16 mouse cellular contexts compared by ENCODE assay signal in genomic region chr2:33395053-33395452, GRCm38 (mm10).
"Had no signal": no experiment of that assay in that cellular context is flagged by ENCODE, and none has a peak within 500 bp of the region (broad histone marks: within the 10 kb centered on the region; RNA-seq: fewer than 3 reads in every experiment).

No protein-coding gene starts in this region.

- H3K4me3 ChIP-seq: neural tube, embryonic 13.5 days; neural tube, embryonic 15.5 days; stomach, embryonic 15.5 days had no signal

- H3K36me3 ChIP-seq: neural tube, embryonic 15.5 days; stomach, embryonic 15.5 days had no signal

- H3K27ac ChIP-seq: neural tube, embryonic 15.5 days; stomach, embryonic 15.5 days; stomach, postnatal 0 days had no signal

- DNase-seq: retina, postnatal 1 day; right cerebral cortex, adult 18-20 months; right cerebral cortex, postnatal 14 days; right cerebral cortex, postnatal 25 days; right cerebral cortex, postnatal 4 days; spleen, adult 18-20 months; thymus, adult 18-20 months; thymus, adult 2 months; thymus, postnatal 14 days; thymus, postnatal 25 days; thymus, postnatal 36 days; thymus, postnatal 4 days had no signal

- H3K9me3 ChIP-seq: neural tube, embryonic 13.5 days; stomach, embryonic 15.5 days had no signal

- H3K27me3 ChIP-seq: neural tube, embryonic 13.5 days; neural tube, embryonic 15.5 days; stomach, embryonic 15.5 days had no signal

- H3K4me1 ChIP-seq: neural tube, embryonic 13.5 days; neural tube, embryonic 15.5 days; stomach, embryonic 15.5 days had no signal

- H3K9ac ChIP-seq: neural tube, embryonic 13.5 days; neural tube, embryonic 15.5 days; stomach, embryonic 15.5 days had no signal

- H3K4me2 ChIP-seq: neural tube, embryonic 13.5 days; neural tube, embryonic 15.5 days; stomach, embryonic 15.5 days had no signal
